Mouse (Mus musculus) CH12.LX (cell line): Measurements from ENCODE around the gene Lrrc20.

Experiments
- ELF1 ChIP-seq: IDR thresholded peaks from 2 replicates; pipeline ENCODE4 v1.6.1; 2014; ENCODE audit warnings: low read depth, mild to moderate bottlenecking, inconsistent platforms, low read length, improper control_type of control experiment
- HCFC1 ChIP-seq: IDR thresholded peaks from 2 replicates; pipeline ENCODE4 v1.6.1; 2012; ENCODE audit warnings: low read depth, mild to moderate bottlenecking, inconsistent platforms, low read length, improper control_type of control experiment
- IRF4 ChIP-seq: IDR thresholded peaks from 2 replicates; pipeline ENCODE4 v1.6.1; 2014; ENCODE audit warnings: low read depth, mild to moderate bottlenecking, inconsistent platforms, low read length, improper control_type of control experiment
- MAZ ChIP-seq: IDR thresholded peaks from 2 replicates; pipeline ENCODE4 v1.6.1; 2012; ENCODE audit warnings: low read depth, mild to moderate bottlenecking, inconsistent platforms, low read length, improper control_type of control experiment, moderate library complexity
- MYC ChIP-seq: IDR thresholded peaks from 2 replicates; pipeline ENCODE4 v1.6.1; 2011; ENCODE audit warnings: low read depth, mild to moderate bottlenecking, improper control_type of control experiment, low read length
- ZNF384 ChIP-seq: IDR thresholded peaks from 2 replicates; pipeline ENCODE4 v1.6.1; 2012; ENCODE audit warnings: low read depth, low read length, improper control_type of control experiment, inconsistent platforms

DNA sequence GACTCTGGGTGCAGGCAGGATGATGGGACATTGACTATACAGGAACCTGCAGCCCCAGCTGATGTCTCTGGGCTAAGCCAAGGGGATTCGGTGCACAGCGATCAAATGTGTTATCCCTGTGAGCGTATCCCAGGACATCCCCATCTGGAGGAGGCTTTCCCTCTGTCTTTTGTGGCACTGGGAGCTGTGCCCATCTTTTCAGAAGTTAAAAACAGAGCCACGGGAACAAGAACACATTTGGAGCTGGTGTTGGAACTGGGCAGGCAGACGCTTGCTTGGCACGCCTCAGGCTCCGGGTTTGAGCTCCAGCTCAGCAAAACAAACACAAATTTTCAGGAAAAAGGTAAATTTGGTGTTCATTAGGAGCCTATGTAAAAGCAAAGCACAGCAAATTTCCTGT lies 122.4 kb downstream of the Lrrc20 start:
- no peak for TF ChIP-seq MYC
- TF ChIP-seq MAZ = no peak
- TF ChIP-seq ZNF384 = no peak
- TF ChIP-seq IRF4 = no peak
- TF ChIP-seq HCFC1 = no peak
- TF ChIP-seq ELF1 = no peak
